Mouse (Mus musculus) neural tube, embryonic 11.5 days (tissue): ENCODE measurements around the gene Lrrfip1. TPM values are rescaled to one million over a fixed set of nuclear protein-coding genes. Genes with fewer than 3 reads are reported as not detected.

Experiments used
- ATAC-seq: fragments of 200-750 bp; cut with Nextera tagmentation; 2 replicates; pipeline ENCODE4 v1.8.0; 2017; ENCODE audit warnings: moderate number of reproducible peaks, mild to moderate bottlenecking, moderate TSS enrichment, moderate library complexity; ENCODE audit not compliant: insufficient read depth, low FRiP score, low TSS enrichment
- DNase-seq: peaks from one replicate; pipeline ENCODE4 v3.0.0-alpha.2; 2015; ENCODE audit warnings: low spot score
- H3K27ac ChIP-seq: fragments of 300-500 bp; sonication (generic); 2 replicates; pipeline ENCODE4 v1.5.1; 2014; ENCODE audit warnings: low read depth, mild to moderate bottlenecking, low read length
- H3K27me3 ChIP-seq: fragments of 300-500 bp; sonication (generic); 2 replicates; pipeline ENCODE4 v1.6.1; 2014; ENCODE audit warnings: mild to moderate bottlenecking, low read length, mixed read lengths; ENCODE audit not compliant: control insufficient read depth, insufficient read depth
- H3K36me3 ChIP-seq: fragments of 300-500 bp; sonication (generic); 2 replicates; pipeline ENCODE4 v1.6.1; 2014; ENCODE audit warnings: mild to moderate bottlenecking, low read length, moderate library complexity, mixed read lengths; ENCODE audit not compliant: control insufficient read depth, insufficient read depth
- H3K4me1 ChIP-seq: fragments of 300-500 bp; sonication (generic); 2 replicates; pipeline ENCODE4 v1.6.1; 2014; ENCODE audit warnings: low read length, mixed read lengths; ENCODE audit not compliant: control insufficient read depth, insufficient read depth
- H3K4me2 ChIP-seq: fragments of 300-500 bp; sonication (generic); 2 replicates; pipeline ENCODE4 v1.6.1; 2014; ENCODE audit warnings: low read depth, mild to moderate bottlenecking, moderate library complexity
- H3K4me3 ChIP-seq: fragments of 300-500 bp; sonication (generic); 2 replicates; pipeline ENCODE4 v1.5.1; 2014; ENCODE audit warnings: low read depth, low read length
- H3K9ac ChIP-seq: fragments of 300-500 bp; sonication (generic); 2 replicates; pipeline ENCODE4 v1.6.1; 2014; ENCODE audit warnings: mild to moderate bottlenecking, low read length
- H3K9me3 ChIP-seq: fragments of 300-500 bp; sonication (generic); 2 replicates; pipeline ENCODE4 v1.6.1; 2016; ENCODE audit warnings: low read length; ENCODE audit not compliant: control insufficient read depth
- WGBS: fragments of 180-500 bp; shearing (Covaris S2); extraction: QIAGEN DNeasy Blood & Tissue Kit; methylation state at CpG from one replicate; pipeline ENCODE4 v1.1.7; 2014; 5-methylcytosine and 5-hydroxymethylcytosine counted together
- polyA plus RNA-seq: library from polyadenylated mRNA; unstranded; fragments of >200 nt; fragmentation: Nextera tagmentation; extraction: Ambion mirVana; gene quantifications from 2 replicates; pipeline ENCODE4 v1.2.1, GENCODE M21; 2014

Lrrfip1 gene
- 26.9 and 29.9 TPM in 2 replicates for polyA plus RNA-seq

- H3K4me3 ChIP-seq, result peak within 1 kb of the TSS; percentile 62
- WGBS, result 1% methylated on average over 58 of the region's 59 CpGs
Observed at GRCm38 (mm10) chr1:90998268-90998890, at the start of gene Lrrfip1. Lrrfip1 (plus strand) TSS chr1:90998737.

DNA sequence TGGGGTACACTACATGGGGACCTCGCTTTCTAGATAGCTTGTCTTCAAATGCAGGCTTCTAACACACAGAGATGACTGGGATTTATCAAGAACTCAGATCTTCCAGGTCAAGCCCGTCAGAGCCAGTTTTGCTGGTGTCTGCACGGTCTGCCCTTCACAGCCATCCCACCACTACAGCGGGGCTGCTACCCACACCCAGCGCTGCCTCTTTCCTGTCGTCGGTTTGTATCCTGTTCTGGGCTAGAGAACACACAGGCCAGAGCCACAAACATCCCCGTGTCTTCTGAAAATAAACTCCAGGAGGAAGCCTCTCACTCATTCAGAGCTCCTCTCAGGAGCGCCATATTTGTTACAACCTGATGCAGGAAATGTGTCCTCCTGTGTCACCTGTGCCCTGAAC lies 49.2 kb upstream of the Lrrfip1 start:
- H3K4me1 ChIP-seq, result no peaks in the 10 kb centered on the region
- no peaks in the 10 kb centered on the region for H3K9me3 ChIP-seq
- no peaks in the 10 kb centered on the region for H3K27me3 ChIP-seq
- no peak overlapping the region for H3K4me3 ChIP-seq
- DNase-seq, result no peak
- no peak overlapping the region for H3K4me2 ChIP-seq
- no peaks in the 10 kb centered on the region for H3K36me3 ChIP-seq
- 78% methylated on average over 9 of the region's 9 CpGs for WGBS
- no peak overlapping the region for H3K27ac ChIP-seq
- no peak overlapping the region for H3K9ac ChIP-seq
- ATAC-seq, result no peak

More at GRCm38 (mm10) chr1:90998268-90998890, at the start of gene Lrrfip1:
- Histone ChIP-seq H3K4me1 (peaks cover 11% of the 10 kb centered on the region), H3K9me3 (no peaks in the 10 kb centered on the region), H3K4me2 (peak within 1 kb of the TSS; percentile 98), H3K9ac (peak within 1 kb of the TSS; percentile 70), H3K27me3 (no peaks in the 10 kb centered on the region), H3K27ac (no peak within 1 kb of the TSS), H3K36me3 (no peaks in the 10 kb centered on the region)
- peak; percentile 81 for ATAC-seq
- DNase-seq, result peak; percentile 76

DNA sequence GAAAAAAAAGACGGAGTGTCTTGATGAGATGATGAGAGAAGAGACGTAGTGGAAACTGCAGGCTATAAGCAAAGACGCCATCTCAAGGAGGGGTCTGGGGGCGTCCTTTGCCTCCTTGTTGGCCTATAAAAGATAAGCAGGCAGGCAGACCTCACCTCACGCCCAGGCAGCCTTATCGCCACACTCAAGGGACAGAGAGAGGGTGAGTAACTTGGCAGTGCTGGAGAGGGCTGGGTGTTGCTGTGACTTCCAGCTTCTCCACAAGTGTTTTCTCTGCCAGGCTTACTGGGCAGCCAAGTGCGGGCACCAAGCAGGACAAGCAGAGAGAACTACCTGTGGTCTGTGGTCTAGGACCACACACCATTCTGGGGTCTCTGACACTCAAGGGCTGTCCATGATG lies 46.9 kb upstream of the Lrrfip1 start:
- ATAC-seq, result no peak
- H3K4me3 ChIP-seq, result no peak overlapping the region

GRCm38 (mm10) chr1:90952808-90953207 lies 45.7 kb upstream of the Lrrfip1 start, which contains the start of gene Prlh:
Prlh (plus strand) TSS chr1:90953108.
- ATAC-seq (no peak), DNase-seq (no peak)
- Histone ChIP-seq H3K27ac (no peak within 1 kb of the TSS), H3K9ac (no peak within 1 kb of the TSS), H3K9me3 (no peaks in the 10 kb centered on the region), H3K27me3 (no peaks in the 10 kb centered on the region), H3K4me3 (no peak within 1 kb of the TSS), H3K4me2 (no peak within 1 kb of the TSS), H3K4me1 (no peaks in the 10 kb centered on the region), H3K36me3 (no peaks in the 10 kb centered on the region)
- 85% methylated on average over 8 of the region's 8 CpGs for WGBS

More for the DNA sequence above, 46.9 kb upstream of the Lrrfip1 start:
- Histone ChIP-seq H3K36me3 (no peaks in the 10 kb centered on the region), H3K4me1 (no peaks in the 10 kb centered on the region), H3K4me2 (no peak overlapping the region), H3K9ac (no peak overlapping the region), H3K9me3 (no peaks in the 10 kb centered on the region), H3K27me3 (no peaks in the 10 kb centered on the region), H3K27ac (no peak overlapping the region)
- DNase-seq, result no peak
- 86% methylated on average over 7 of the region's 7 CpGs for WGBS

DNA sequence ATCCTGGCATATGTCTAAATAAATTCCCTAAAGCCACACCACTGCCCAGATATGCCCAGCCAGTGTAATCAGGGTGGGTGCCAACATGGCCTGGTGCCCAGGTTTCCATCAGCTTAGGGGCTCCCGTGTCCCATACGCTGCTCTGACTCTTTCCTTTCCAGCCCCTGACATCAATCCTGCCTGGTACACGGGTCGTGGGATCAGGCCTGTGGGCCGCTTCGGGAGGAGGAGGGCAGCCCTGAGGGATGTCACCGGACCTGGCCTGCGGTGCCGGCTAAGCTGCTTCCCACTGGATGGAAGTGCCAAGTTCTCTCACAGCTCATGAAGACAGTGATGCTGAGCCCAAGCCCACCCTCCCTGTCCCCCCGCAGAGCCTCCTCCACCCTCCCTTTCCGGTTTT lies 44.8 kb upstream of the Lrrfip1 start:
- DNase-seq (no peak), ATAC-seq (no peak)
- Histone ChIP-seq H3K27ac (no peak overlapping the region), H3K4me1 (no peaks in the 10 kb centered on the region), H3K4me3 (no peak overlapping the region), H3K36me3 (no peaks in the 10 kb centered on the region), H3K4me2 (no peak overlapping the region), H3K9me3 (no peaks in the 10 kb centered on the region), H3K9ac (no peak overlapping the region), H3K27me3 (no peaks in the 10 kb centered on the region)
- 81% methylated on average over 11 of the region's 11 CpGs for WGBS

GRCm38 (mm10) chr1:90956245-90957096 lies 42.1 kb upstream of the Lrrfip1 start:
- Histone ChIP-seq H3K4me3 (no peak overlapping the region), H3K27me3 (no peaks in the 10 kb centered on the region), H3K4me2 (no peak overlapping the region), H3K9me3 (no peaks in the 10 kb centered on the region), H3K27ac (no peak overlapping the region), H3K9ac (no peak overlapping the region), H3K36me3 (no peaks in the 10 kb centered on the region), H3K4me1 (no peaks in the 10 kb centered on the region)
- WGBS, result 37% methylated on average over 7 of the region's 7 CpGs
- DNase-seq (peak; percentile 73), ATAC-seq (no peak; the same call in 1 of the 2 replicates)

GRCm38 (mm10) chr1:90962526-90962925 lies 36.0 kb upstream of the Lrrfip1 start:
- Histone ChIP-seq H3K4me2 (no peak overlapping the region), H3K4me1 (no peaks in the 10 kb centered on the region), H3K4me3 (no peak overlapping the region), H3K27me3 (no peaks in the 10 kb centered on the region), H3K9ac (no peak overlapping the region), H3K9me3 (no peaks in the 10 kb centered on the region), H3K36me3 (no peaks in the 10 kb centered on the region), H3K27ac (no peak overlapping the region)
- WGBS, result 25% methylated on average over 4 of the region's 4 CpGs
- DNase-seq (no peak), ATAC-seq (no peak)

DNA sequence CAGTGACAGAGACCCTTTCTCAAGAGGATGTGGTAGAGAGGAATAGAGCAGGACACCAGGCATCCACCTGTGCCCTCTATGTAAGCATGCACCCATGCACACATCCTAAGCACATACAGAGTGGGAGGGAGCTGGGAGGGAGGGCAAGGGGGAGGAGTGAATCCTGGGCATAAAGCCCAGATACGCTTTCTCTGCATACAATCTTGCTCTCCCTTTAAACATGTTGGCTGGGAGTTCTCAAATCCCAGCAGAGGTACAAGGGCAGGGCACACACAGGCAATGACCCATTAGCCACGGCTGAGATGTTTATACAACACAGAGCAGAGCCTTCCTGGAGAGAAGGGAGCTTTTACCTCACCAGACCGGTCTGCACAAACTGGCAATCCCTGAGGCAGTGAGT lies 35.5 kb upstream of the Lrrfip1 start:
- Histone ChIP-seq H3K27me3 (no peaks in the 10 kb centered on the region), H3K36me3 (no peaks in the 10 kb centered on the region), H3K4me1 (no peaks in the 10 kb centered on the region), H3K9ac (no peak overlapping the region), H3K4me2 (no peak overlapping the region), H3K9me3 (no peaks in the 10 kb centered on the region), H3K27ac (no peak overlapping the region), H3K4me3 (no peak overlapping the region)
- DNase-seq (no peak), ATAC-seq (no peak)
- WGBS, result 36% methylated on average over 3 of the region's 3 CpGs
